Mouse (Mus musculus): Measurements from ENCODE around the gene Katnbl1. TPM values are rescaled to one million over a fixed set of nuclear protein-coding genes. Genes with fewer than 3 reads are reported as not detected.
"Not testable (repeated sequence)": the region's sequence is repeated elsewhere in the genome, so short reads cannot be mapped to it uniquely, and the experiment has no call there.

The Katnbl1 gene
- polyA plus RNA-seq, 1 experiment, result 0.27 TPM

DNA sequence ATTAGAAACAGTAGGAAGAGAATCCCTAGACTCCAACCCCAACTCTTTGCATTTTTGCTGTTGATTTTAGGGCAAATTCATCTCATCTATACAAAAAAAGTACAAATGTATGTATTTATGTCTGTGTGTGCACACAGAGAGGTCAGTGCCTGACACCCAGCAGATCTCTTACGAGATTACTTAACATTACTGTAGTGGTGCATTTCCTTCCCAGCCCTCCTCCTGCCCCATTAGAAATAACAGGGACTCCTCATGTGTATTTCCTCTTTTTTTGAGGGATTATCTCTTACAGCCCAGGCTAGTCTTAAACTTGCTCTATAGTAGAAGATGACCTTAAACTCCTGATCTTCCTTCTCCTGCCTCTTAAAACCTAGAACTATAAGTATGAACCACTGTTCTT is 13.7 kb downstream of the Katnbl1 start:
- 76% methylated on average over 1 of the region's 1 CpGs for WGBS
- TF ChIP-seq CTCF (IDR thresholded peaks at IDR 0.05; ENCODE audit: extremely low read depth, insufficient read length, insufficient replicate concordance, low read depth, low read length) (no peak), POLR2A (IDR thresholded peaks at IDR 0.05; ENCODE audit: low read depth, low read length) (no peak)
- H3K36me3 ChIP-seq (ENCODE audit: control insufficient read depth, insufficient read depth, low read length), result no peaks in the 10 kb centered on the region

DNA sequence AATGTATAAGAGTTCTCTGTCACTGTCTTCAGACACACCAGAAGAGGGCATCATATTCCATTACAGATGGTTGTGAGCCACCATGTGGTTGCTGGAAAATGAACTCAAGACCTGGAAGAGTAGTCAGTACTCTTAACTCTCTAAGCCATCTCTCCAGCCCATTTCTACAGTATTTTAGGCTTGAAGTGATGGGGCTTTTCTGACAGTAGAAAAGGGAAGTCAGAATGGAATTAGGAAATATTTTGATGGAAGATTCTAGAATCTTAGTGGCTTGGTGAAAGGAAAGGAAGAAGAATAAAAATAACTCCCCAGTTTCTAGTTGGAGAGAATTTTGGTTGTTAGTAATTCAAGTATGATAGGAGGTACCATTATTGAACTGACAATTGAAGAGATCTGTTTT is 14.9 kb downstream of the Katnbl1 start:
- no peak overlapping the region for H3K27ac ChIP-seq (ENCODE audit: insufficient read depth, low read depth, low read length)
- no peaks in the 10 kb centered on the region for H3K36me3 ChIP-seq (ENCODE audit: control insufficient read depth, insufficient read depth, low read length)
- no peak overlapping the region for H3K4me3 ChIP-seq (ENCODE audit: low read depth, low read length)
- no peak for TF ChIP-seq POLR2A (IDR thresholded peaks at IDR 0.05; ENCODE audit: low read depth, low read length)
- no peaks in the 10 kb centered on the region for H3K27me3 ChIP-seq (ENCODE audit: control insufficient read depth, insufficient read depth, low read length)
- peaks cover 3% of the 10 kb centered on the region; the same call in 1 of the 2 replicates for H3K4me1 ChIP-seq (ENCODE audit: control insufficient read depth, insufficient read depth, insufficient read length, low read length)

More for the DNA sequence above, 13.7 kb downstream of the Katnbl1 start:
- no peak overlapping the region for H3K4me3 ChIP-seq (ENCODE audit: low read depth, low read length)
- no peak overlapping the region for H3K27ac ChIP-seq (ENCODE audit: insufficient read depth, low read depth, low read length)
- no peaks in the 10 kb centered on the region for H3K27me3 ChIP-seq (ENCODE audit: control insufficient read depth, insufficient read depth, low read length)
- H3K4me1 ChIP-seq (ENCODE audit: control insufficient read depth, insufficient read depth, insufficient read length, low read length), result peaks cover 3% of the 10 kb centered on the region; the same call in 1 of the 2 replicates

DNA sequence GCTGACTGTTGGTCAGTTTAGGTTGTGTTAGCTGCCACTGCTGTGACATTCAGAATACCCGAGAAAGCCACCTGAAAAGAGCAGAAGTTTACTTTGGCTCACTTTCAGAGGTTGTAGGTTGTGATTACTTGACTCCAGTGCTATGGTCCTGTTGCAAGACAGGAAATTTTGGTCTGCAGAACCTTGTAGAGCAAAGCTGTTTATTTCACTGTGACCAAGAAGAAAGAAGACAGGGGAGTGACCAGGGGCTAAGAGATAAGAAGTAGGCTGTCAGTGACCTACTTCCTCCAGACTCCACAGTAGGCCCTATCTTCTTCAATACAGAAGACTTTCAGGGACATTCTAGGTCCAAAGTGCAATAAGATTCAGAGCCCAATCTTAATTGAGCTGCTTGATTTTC is 17.6 kb downstream of the Katnbl1 start:
- Histone ChIP-seq H3K27me3 (ENCODE audit: control insufficient read depth, insufficient read depth, low read length) (no peaks in the 10 kb centered on the region), H3K4me3 (ENCODE audit: low read depth, low read length) (no peak overlapping the region), H3K4me1 (ENCODE audit: control insufficient read depth, insufficient read depth, insufficient read length, low read length) (peaks cover 3% of the 10 kb centered on the region; the same call in 1 of the 2 replicates), H3K36me3 (ENCODE audit: control insufficient read depth, insufficient read depth, low read length) (no peaks in the 10 kb centered on the region), H3K27ac (ENCODE audit: insufficient read depth, low read depth, low read length) (no peak overlapping the region)
- TF ChIP-seq CTCF (IDR thresholded peaks at IDR 0.05; ENCODE audit: extremely low read depth, insufficient read length, insufficient replicate concordance, low read depth, low read length) (no peak), POLR2A (IDR thresholded peaks at IDR 0.05; ENCODE audit: low read depth, low read length) (no peak)
- WGBS, result 12% methylated on average over 1 of the region's 1 CpGs

DNA sequence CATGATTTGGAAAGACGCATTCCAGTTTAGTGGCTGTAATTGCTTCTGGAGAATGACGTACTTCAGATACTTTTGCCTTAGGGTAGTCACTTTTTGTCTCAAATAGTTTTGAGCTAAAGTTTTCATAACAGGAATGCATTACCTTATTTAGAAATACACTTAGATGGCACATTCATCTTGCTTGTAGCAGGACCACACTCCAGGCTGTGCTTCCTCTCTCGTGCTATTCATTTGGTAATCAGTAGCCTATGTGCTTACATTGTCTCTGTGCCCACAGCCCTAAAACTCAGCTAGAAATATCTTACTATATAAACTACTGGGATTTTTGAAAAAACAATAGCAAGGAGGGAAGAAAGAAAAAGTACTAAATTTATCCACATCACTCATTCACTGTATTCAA is 28.0 kb downstream of the Katnbl1 start:
- no peak for TF ChIP-seq CTCF (IDR thresholded peaks at IDR 0.05; ENCODE audit: extremely low read depth, insufficient read length, insufficient replicate concordance, low read depth, low read length)
- WGBS, result 87% methylated on average over 3 of the region's 3 CpGs
- Histone ChIP-seq H3K4me3 (ENCODE audit: low read depth, low read length) (no peak overlapping the region), H3K27ac (ENCODE audit: insufficient read depth, low read depth, low read length) (no peak overlapping the region), H3K36me3 (ENCODE audit: control insufficient read depth, insufficient read depth, low read length) (peaks cover 18% of the 10 kb centered on the region), H3K4me1 (ENCODE audit: control insufficient read depth, insufficient read depth, insufficient read length, low read length) (no peaks in the 10 kb centered on the region), H3K27me3 (ENCODE audit: control insufficient read depth, insufficient read depth, low read length) (no peaks in the 10 kb centered on the region)

DNA sequence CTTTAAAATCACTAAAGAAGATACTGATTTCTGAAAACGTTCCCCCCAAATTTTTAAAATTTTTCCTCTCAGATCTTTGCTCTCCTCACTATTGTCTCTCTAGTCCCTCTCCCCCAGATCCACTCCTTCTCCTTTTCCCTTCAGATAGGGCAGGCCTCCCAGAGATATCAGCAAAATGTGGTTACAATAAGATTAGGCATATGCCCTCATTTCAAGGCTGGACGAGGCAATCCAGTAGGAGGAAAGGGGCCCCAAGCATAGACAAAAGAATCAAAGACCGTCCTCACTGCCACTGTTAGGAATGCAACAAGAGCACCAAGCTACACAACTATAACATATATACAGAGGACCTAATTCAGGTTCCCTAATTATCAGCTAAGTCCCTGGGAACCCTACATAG is 46.3 kb downstream of the Katnbl1 start:
- 52% methylated on average over 3 of the region's 3 CpGs for WGBS
- Histone ChIP-seq H3K36me3 (ENCODE audit: control insufficient read depth, insufficient read depth, low read length) (no peaks in the 10 kb centered on the region), H3K4me1 (ENCODE audit: control insufficient read depth, insufficient read depth, insufficient read length, low read length) (no peaks in the 10 kb centered on the region), H3K27ac (ENCODE audit: insufficient read depth, low read depth, low read length) (no peak overlapping the region), H3K4me3 (ENCODE audit: low read depth, low read length) (no peak overlapping the region), H3K27me3 (ENCODE audit: control insufficient read depth, insufficient read depth, low read length) (no peaks in the 10 kb centered on the region)
- no peak for TF ChIP-seq POLR2A (IDR thresholded peaks at IDR 0.05; ENCODE audit: low read depth, low read length)
- no peak for TF ChIP-seq CTCF (IDR thresholded peaks at IDR 0.05; ENCODE audit: extremely low read depth, insufficient read length, insufficient replicate concordance, low read depth, low read length)

DNA sequence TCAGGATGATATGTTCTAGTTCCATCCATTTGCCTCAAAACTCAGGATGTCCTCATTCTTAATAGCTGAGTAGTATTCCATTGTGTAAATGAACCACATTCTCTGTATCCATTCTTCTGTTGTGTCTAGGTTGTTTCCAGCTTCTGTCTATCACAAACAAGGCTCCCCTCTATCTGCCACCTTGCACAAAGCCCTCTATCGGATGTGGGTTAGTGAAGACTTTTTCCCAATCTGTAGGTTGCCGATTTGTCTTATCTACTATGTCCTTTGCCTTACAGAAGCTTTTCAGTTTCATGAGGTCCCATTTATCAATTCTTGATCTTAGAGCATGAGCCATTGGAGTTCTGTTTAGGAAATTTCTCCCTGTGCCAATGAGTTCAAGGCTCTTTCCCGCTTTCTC is 49.5 kb downstream of the Katnbl1 start:
- not testable (repeated sequence) for H3K27ac ChIP-seq (ENCODE audit: insufficient read depth, low read depth, low read length); H3K36me3 ChIP-seq (ENCODE audit: control insufficient read depth, insufficient read depth, low read length); H3K4me1 ChIP-seq (ENCODE audit: control insufficient read depth, insufficient read depth, insufficient read length, low read length); H3K4me3 ChIP-seq (ENCODE audit: low read depth, low read length); H3K27me3 ChIP-seq (ENCODE audit: control insufficient read depth, insufficient read depth, low read length)
- 82% methylated on average over 3 of the region's 3 CpGs for WGBS

DNA sequence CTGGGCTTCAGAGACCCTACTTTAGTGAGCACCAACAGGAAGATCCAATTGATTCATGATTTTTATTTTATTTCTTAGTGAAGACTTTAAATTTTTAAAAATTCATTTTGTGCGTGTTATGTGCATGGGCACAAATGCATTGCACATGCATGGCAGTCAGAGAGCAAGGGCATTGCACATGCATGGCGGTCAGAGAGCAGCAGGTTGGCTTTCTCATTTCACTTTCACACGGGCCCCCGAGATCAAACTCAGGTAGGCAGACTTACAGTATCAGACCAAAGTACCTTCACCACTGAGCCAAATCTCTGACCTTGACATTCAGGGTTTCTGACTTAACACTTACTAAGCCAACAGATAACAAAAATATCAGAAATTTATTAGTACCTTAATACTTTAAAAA is 50.7 kb downstream of the Katnbl1 start:
- WGBS, result 68% methylated on average over 4 of the region's 4 CpGs
- no peak for TF ChIP-seq POLR2A (IDR thresholded peaks at IDR 0.05; ENCODE audit: low read depth, low read length)
- no peak for TF ChIP-seq CTCF (IDR thresholded peaks at IDR 0.05; ENCODE audit: extremely low read depth, insufficient read length, insufficient replicate concordance, low read depth, low read length)
- H3K27me3 ChIP-seq (ENCODE audit: control insufficient read depth, insufficient read depth, low read length), result no peaks in the 10 kb centered on the region
- H3K36me3 ChIP-seq (ENCODE audit: control insufficient read depth, insufficient read depth, low read length), result no peaks in the 10 kb centered on the region
- H3K4me3 ChIP-seq (ENCODE audit: low read depth, low read length), result no peak overlapping the region
- no peaks in the 10 kb centered on the region for H3K4me1 ChIP-seq (ENCODE audit: control insufficient read depth, insufficient read depth, insufficient read length, low read length)
- H3K27ac ChIP-seq (ENCODE audit: insufficient read depth, low read depth, low read length), result no peak overlapping the region

DNA sequence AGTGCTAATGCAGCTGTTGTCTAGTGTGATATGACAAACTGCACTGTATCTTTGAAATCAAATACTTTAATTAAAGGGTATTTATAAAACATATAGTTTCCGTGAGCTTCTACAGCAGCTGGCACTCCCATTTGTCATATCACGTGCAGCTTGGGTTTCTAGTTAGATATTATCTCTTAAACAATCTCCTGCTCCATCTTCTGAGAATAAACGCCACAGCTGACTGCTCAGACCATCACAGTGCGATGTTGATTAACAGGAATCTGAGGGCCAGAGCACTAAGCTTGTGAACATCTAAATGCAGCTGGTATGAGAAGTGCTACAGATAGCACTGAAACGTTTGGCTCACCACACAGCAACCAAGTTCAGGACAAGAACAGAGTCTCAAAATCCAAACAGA is 51.4 kb downstream of the Katnbl1 start:
- 41% methylated on average over 5 of the region's 5 CpGs for WGBS
- no peaks in the 10 kb centered on the region for H3K4me1 ChIP-seq (ENCODE audit: control insufficient read depth, insufficient read depth, insufficient read length, low read length)
- no peaks in the 10 kb centered on the region for H3K36me3 ChIP-seq (ENCODE audit: control insufficient read depth, insufficient read depth, low read length)
- H3K27me3 ChIP-seq (ENCODE audit: control insufficient read depth, insufficient read depth, low read length), result no peaks in the 10 kb centered on the region
- TF ChIP-seq CTCF (IDR thresholded peaks at IDR 0.05; ENCODE audit: extremely low read depth, insufficient read length, insufficient replicate concordance, low read depth, low read length), result no peak
- no peak for TF ChIP-seq POLR2A (IDR thresholded peaks at IDR 0.05; ENCODE audit: low read depth, low read length)
- H3K4me3 ChIP-seq (ENCODE audit: low read depth, low read length), result no peak overlapping the region
- H3K27ac ChIP-seq (ENCODE audit: insufficient read depth, low read depth, low read length), result no peak overlapping the region

Data from small intestine, adult 2 months (tissue).